Mouse (Mus musculus): ENCODE measurements around the gene Vps29.

GRCm38 (mm10) chr5:122414351-122414750, 60.2 kb downstream of the Vps29 start:
- TF ChIP-seq POLR2A (IDR thresholded peaks at IDR 0.05; ENCODE audit: low read depth, low read length) (no peak), CTCF (IDR thresholded peaks at IDR 0.05; ENCODE audit: extremely low read depth, insufficient read depth, insufficient read length, insufficient replicate concordance) (no peak)
